ENCODE assay signal across 8 mouse cellular contexts in the genomic region with DNA sequence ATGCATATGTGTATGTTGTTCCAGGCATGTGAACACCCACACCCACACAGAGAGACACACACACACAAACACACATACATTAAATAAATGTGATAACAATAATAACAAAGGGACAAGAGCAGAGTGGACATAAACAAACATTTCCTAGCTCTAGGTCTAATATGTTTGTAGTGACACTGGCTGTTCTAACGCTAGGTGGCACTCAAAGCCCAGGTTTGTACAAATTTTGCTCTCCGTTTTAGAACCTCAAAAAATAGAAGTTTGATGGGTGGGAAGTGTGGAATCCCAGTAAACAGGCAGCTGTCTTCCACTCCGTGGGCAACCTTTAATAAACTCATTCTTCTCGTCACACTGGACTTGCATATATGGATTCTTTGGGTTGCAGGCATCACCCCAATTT. TPM values are rescaled to one million over a fixed set of nuclear protein-coding genes. Genes with fewer than 3 reads are reported as not detected.
A peak's percentile ranks its signal among the peaks of the same experiment; 100 is the strongest.
DNase-seq lines count a peak whose midpoint lies in the region; ATAC-seq lines count a peak whose summit lies in the region.
"Had no signal": no experiment of that assay in that cellular context is flagged by ENCODE, and none has a peak within 500 bp of the region (broad histone marks: within the 10 kb centered on the region; RNA-seq: fewer than 3 reads in every experiment).

No protein-coding gene starts in this region.

- H3K4me3 ChIP-seq in midbrain, embryonic 11.5 days (ENCODE audit: low read depth, low read length): no peak overlapping the region
- H3K4me3 ChIP-seq in midbrain, embryonic 13.5 days (replicated peaks): no peak overlapping the region

- peak; percentile 89 for DNase-seq in midbrain, embryonic 11.5 days (ENCODE audit: low spot score, missing footprints)
- peak; percentile 65 for DNase-seq in MN1 (ENCODE audit: low spot score)
- DNase-seq in c-Kit-positive CD71-negative TER-119-negative erythroid progenitor cells, embryonic 14.5 days (ENCODE audit: low read depth): peak; percentile 37
- DNase-seq in left cerebral cortex, postnatal 25 days (ENCODE audit: low spot score in 2 of 2): peak; percentile 57 to 77

- H3K27ac ChIP-seq in midbrain, embryonic 11.5 days (ENCODE audit: low read depth, low read length): no peak overlapping the region
- no peak overlapping the region for H3K27ac ChIP-seq in midbrain, embryonic 13.5 days
- H3K27ac ChIP-seq: macrophage had no signal

- H3K4me2 ChIP-seq in midbrain, embryonic 11.5 days: no peak overlapping the region
- H3K4me2 ChIP-seq in midbrain, embryonic 13.5 days (replicated peaks): no peak overlapping the region

- WGBS in midbrain, embryonic 11.5 days: 13% methylated on average over 4 of the region's 4 CpGs
- 15% methylated on average over 4 of the region's 4 CpGs for WGBS in midbrain, embryonic 13.5 days

- no peaks in the 10 kb centered on the region for H3K27me3 ChIP-seq in midbrain, embryonic 11.5 days (ENCODE audit: control insufficient read depth, insufficient read depth, low read length)
- H3K27me3 ChIP-seq in midbrain, embryonic 13.5 days: no peaks in the 10 kb centered on the region

- H3K9ac ChIP-seq in midbrain, embryonic 11.5 days (ENCODE audit: low read length): no peak overlapping the region
- no peak overlapping the region for H3K9ac ChIP-seq in midbrain, embryonic 13.5 days (replicated peaks)

- H3K36me3 ChIP-seq in midbrain, embryonic 11.5 days (ENCODE audit: control insufficient read depth, insufficient read depth, low read length): no peaks in the 10 kb centered on the region
- H3K36me3 ChIP-seq in midbrain, embryonic 13.5 days: no peaks in the 10 kb centered on the region

- H3K4me1 ChIP-seq in midbrain, embryonic 11.5 days (ENCODE audit: control insufficient read depth, insufficient read depth, low read length): no peaks in the 10 kb centered on the region
- no peaks in the 10 kb centered on the region for H3K4me1 ChIP-seq in midbrain, embryonic 13.5 days (replicated peaks)

- H3K9me3 ChIP-seq in midbrain, embryonic 11.5 days (ENCODE audit: control insufficient read depth, low read length): no peaks in the 10 kb centered on the region
- H3K9me3 ChIP-seq in midbrain, embryonic 13.5 days: no peaks in the 10 kb centered on the region

- no peak for ATAC-seq in midbrain, embryonic 11.5 days (ENCODE audit: low FRiP score)
- no peak for ATAC-seq in midbrain, embryonic 13.5 days
- ATAC-seq in frontal cortex, adult (ENCODE audit: low TSS enrichment): peak; percentile 74
- ATAC-seq in neutrophil, adult 5-6 weeks (ENCODE audit: extremely low read depth, insufficient number of reproducible peaks, low FRiP score, poor library complexity, severe bottlenecking): 0 out of 2 replicates have a peak, but pooled peaks have one; percentile 30

- intact Hi-C loops in left cerebral cortex, postnatal 25 days (cut with DNase I): loop anchor here (5.0 to 10.0 kb wide), 3 partner anchors 267 to 580 kb away; no protein-coding TSS in a partner anchor

RNA-seq across cellular contexts. Expression of a gene that starts 9.4 kb away (rescaled TPM):
- not detected in 2 replicates for polyA plus RNA-seq in midbrain, embryonic 11.5 days (2014; fragmentation: Nextera tagmentation; extraction: Ambion mirVana)
- not detected in 2 replicates for polyA plus RNA-seq in midbrain, embryonic 13.5 days (2015; fragmentation: Nextera tagmentation; extraction: Ambion mirVana)
- not detected for total RNA-seq in left cerebral cortex, postnatal 25 days (2021)
- not detected in 2 replicates for total RNA-seq in neutrophil, adult 5-6 weeks (2017)
- polyA plus RNA-seq: macrophage had no signal

RNA-seq across cellular contexts. Expression of a gene that starts 17.5 kb away (rescaled TPM):
- 21.8 and 22.0 TPM in 2 replicates for polyA plus RNA-seq in midbrain, embryonic 11.5 days (2014; fragmentation: Nextera tagmentation; extraction: Ambion mirVana)
- polyA plus RNA-seq in midbrain, embryonic 13.5 days (2015; fragmentation: Nextera tagmentation; extraction: Ambion mirVana): 22.3 and 26.8 TPM in 2 replicates
- total RNA-seq in left cerebral cortex, postnatal 25 days (2021): 10 to 100 TPM; 50.4 to 51.4 TPM
- 18.3 and 20.9 TPM in 2 replicates for total RNA-seq in neutrophil, adult 5-6 weeks (2017)

RNA-seq across cellular contexts. Expression of a gene that starts 59.8 kb away (rescaled TPM):
- polyA plus RNA-seq in midbrain, embryonic 11.5 days (2014; fragmentation: Nextera tagmentation; extraction: Ambion mirVana): 107 and 114 TPM in 2 replicates
- polyA plus RNA-seq in midbrain, embryonic 13.5 days (2015; fragmentation: Nextera tagmentation; extraction: Ambion mirVana): 61.1 and 62.4 TPM in 2 replicates
- total RNA-seq in left cerebral cortex, postnatal 25 days (2021): 10 to 100 TPM; 86.9 to 91.2 TPM
- 54.9 and 63.0 TPM in 2 replicates for total RNA-seq in neutrophil, adult 5-6 weeks (2017)

RNA-seq across cellular contexts. Expression of a gene that starts 59.9 kb away (rescaled TPM):
- 75.1 and 87.0 TPM in 2 replicates for polyA plus RNA-seq in midbrain, embryonic 11.5 days (2014; fragmentation: Nextera tagmentation; extraction: Ambion mirVana)
- polyA plus RNA-seq in midbrain, embryonic 13.5 days (2015; fragmentation: Nextera tagmentation; extraction: Ambion mirVana): 72.2 and 73.2 TPM in 2 replicates
- total RNA-seq in left cerebral cortex, postnatal 25 days (2021): 10 to 100 TPM; 61.0 to 71.5 TPM
- 106 and 107 TPM in 2 replicates for total RNA-seq in neutrophil, adult 5-6 weeks (2017)

Comparison
In these comparisons a context has a peak if more than half of its experiments do, and no peak if none do; other contexts are left out.
1. ATAC-seq: peak in frontal cortex, adult (single experiment) and neutrophil, adult 5-6 weeks (single experiment); none in midbrain, embryonic 11.5 days (single experiment) and midbrain, embryonic 13.5 days (single experiment).
2. DNase-seq: peak in every context shown above with its lines; median percentile 89 in midbrain, embryonic 11.5 days; 67 in left cerebral cortex, postnatal 25 days; 65 in MN1; 37 in c-Kit-positive CD71-negative TER-119-negative erythroid progenitor cells, embryonic 14.5 days.